Mouse (Mus musculus) embryonic facial prominence, embryonic 10.5 days (tissue): ENCODE results near the gene Tnfrsf9. TPM values are rescaled to one million over a fixed set of nuclear protein-coding genes. Genes with fewer than 3 reads are reported as not detected.
A peak's percentile ranks its signal among the peaks of the same experiment; 100 is the strongest.
"Not testable (repeated sequence)": the region's sequence is repeated elsewhere in the genome, so short reads cannot be mapped to it uniquely, and the experiment has no call there.

Experiments
- DNase-seq: peaks from one replicate; pipeline ENCODE4 v3.0.0-alpha.2; 2017; ENCODE audit warnings: low spot score
- H3K27ac ChIP-seq: fragments of 300-500 bp; sonication (generic); replicated peaks from 2 replicates; pipeline ENCODE4 v1.5.1; 2016; ENCODE audit warnings: mild to moderate bottlenecking
- H3K27me3 ChIP-seq: fragments of 300-500 bp; sonication (generic); replicated peaks from 2 replicates; pipeline ENCODE4 v1.6.1; 2016; ENCODE audit warnings: low read depth, mild to moderate bottlenecking; ENCODE audit not compliant: poor library complexity, severe bottlenecking
- H3K36me3 ChIP-seq: fragments of 300-500 bp; sonication (generic); replicated peaks from 2 replicates; pipeline ENCODE4 v1.6.1; 2016; ENCODE audit warnings: mild to moderate bottlenecking, moderate library complexity
- H3K4me1 ChIP-seq: fragments of 300-500 bp; sonication (generic); 2 replicates; pipeline ENCODE4 v1.6.1; 2016
- H3K4me3 ChIP-seq: fragments of 300-500 bp; sonication (generic); 2 replicates; pipeline ENCODE4 v1.5.1; 2016; ENCODE audit warnings: mild to moderate bottlenecking, moderate library complexity
- H3K9me3 ChIP-seq: fragments of 300-500 bp; sonication (generic); 2 replicates; pipeline ENCODE4 v1.6.1; 2016; ENCODE audit warnings: mild to moderate bottlenecking
- WGBS: fragments of 180-500 bp; shearing (Covaris S2); methylation state at CpG from one replicate; pipeline ENCODE4 v1.1.7; 2016; 5-methylcytosine and 5-hydroxymethylcytosine counted together
- polyA plus RNA-seq: library from polyadenylated mRNA; unstranded; fragments of >200 nt; fragmentation: Nextera tagmentation; extraction: Ambion mirVana; gene quantifications from 2 replicates; pipeline ENCODE4 v1.2.1, GENCODE M21; 2016

The Tnfrsf9 gene
- 0.38 and 0.69 TPM in 2 replicates for polyA plus RNA-seq

DNA sequence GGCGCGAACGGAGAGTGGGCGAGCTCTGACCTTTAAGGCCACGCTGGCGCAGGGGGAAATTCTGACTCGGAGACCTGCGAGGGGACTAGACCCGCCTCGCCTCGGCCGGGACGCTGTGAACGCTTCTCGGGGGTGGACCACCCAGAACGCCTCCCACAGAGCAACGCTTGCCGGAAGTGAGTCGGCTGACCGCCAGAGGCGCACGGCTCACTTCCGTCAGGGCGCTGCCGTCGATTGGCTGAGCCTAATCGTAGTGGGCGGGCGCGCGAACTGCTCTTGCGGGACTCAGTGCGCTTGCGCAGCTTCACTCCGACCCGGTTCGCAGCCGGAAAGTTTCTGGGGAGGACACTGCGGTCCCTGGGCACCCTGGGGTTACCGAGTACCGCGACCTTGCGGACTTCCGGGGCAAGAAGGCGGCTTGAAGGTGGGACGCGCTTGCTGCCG lies at the start of gene Tnfrsf9, which contains the start of gene Park7:
Gene Tnfrsf9 (plus strand): TSS at position 273 of the 444 bp plus-strand sequence.
Gene Park7 (minus strand): TSS at position 148 of the 444 bp plus-strand sequence.
- WGBS = under 1% methylated on average over 48 of the region's 48 CpGs
- H3K27me3 ChIP-seq = no peaks in the 10 kb centered on the region
- peaks cover 28% of the 10 kb centered on the region for H3K4me1 ChIP-seq
- peak; percentile 97 for DNase-seq
- H3K36me3 ChIP-seq = no peaks in the 10 kb centered on the region
- peak within 1 kb of the TSS; percentile 81 for H3K4me3 ChIP-seq
- no peaks in the 10 kb centered on the region for H3K9me3 ChIP-seq
- H3K27ac ChIP-seq = peak within 1 kb of the TSS; percentile 93

DNA sequence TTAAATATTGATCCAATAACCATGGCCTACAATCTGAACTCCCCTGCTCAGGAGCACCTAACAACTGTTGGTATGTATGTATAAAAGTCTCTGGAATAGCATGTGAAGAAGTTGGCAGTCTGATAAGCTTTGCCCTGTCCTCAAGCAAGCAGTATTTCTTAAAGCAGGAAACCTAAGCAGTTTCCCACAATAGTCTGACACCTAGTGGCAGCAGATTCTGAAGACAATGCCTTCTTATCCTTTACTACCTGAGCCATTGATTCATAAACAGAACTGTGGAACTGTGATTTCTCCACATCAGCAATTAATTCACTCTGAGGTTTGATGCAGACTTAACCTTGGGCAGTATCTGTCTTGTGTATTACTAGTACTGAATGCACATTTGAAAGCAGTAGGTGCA lies 49.0 kb upstream of the Tnfrsf9 start:
- peaks cover 44% of the 10 kb centered on the region for H3K36me3 ChIP-seq
- H3K4me1 ChIP-seq = peaks cover 35% of the 10 kb centered on the region
- H3K4me3 ChIP-seq = no peak overlapping the region
- H3K27ac ChIP-seq = no peak overlapping the region
- DNase-seq = no peak
- no peaks in the 10 kb centered on the region for H3K9me3 ChIP-seq
- H3K27me3 ChIP-seq = no peaks in the 10 kb centered on the region

GRCm38 (mm10) chr4:150866069-150866468 lies 48.3 kb upstream of the Tnfrsf9 start:
- H3K36me3 ChIP-seq = peaks cover 44% of the 10 kb centered on the region
- WGBS = 91% methylated on average over 11 of the region's 11 CpGs
- H3K4me1 ChIP-seq = peaks cover 40% of the 10 kb centered on the region

DNA sequence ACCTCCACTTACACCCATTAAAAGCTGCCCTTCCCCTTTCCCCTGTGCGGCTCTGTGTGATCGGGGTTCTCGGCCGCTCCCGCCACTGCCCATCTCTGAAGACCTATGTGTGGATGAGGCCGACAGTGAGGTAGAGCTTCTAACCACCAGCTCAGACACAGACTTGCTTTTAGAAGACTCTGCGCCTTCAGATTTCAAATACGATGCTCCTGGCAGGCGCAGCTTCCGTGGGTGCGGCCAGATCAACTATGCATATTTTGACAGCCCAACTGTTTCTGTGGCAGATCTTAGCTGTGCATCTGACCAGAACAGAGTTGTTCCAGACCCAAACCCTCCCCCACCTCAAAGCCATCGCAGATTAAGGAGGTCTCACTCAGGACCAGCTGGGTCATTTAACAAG lies 47.9 kb upstream of the Tnfrsf9 start:
- Histone ChIP-seq H3K4me1 (peaks cover 42% of the 10 kb centered on the region), H3K4me3 (no peak overlapping the region), H3K36me3 (peaks cover 44% of the 10 kb centered on the region), H3K27me3 (no peaks in the 10 kb centered on the region), H3K27ac (no peak overlapping the region), H3K9me3 (no peaks in the 10 kb centered on the region)
- WGBS = 93% methylated on average over 12 of the region's 12 CpGs
- DNase-seq = no peak

More at GRCm38 (mm10) chr4:150866069-150866468, 48.3 kb upstream of the Tnfrsf9 start:
- no peak for DNase-seq
- H3K27ac ChIP-seq = no peak overlapping the region
- H3K9me3 ChIP-seq = no peaks in the 10 kb centered on the region
- no peaks in the 10 kb centered on the region for H3K27me3 ChIP-seq
- no peak overlapping the region for H3K4me3 ChIP-seq

DNA sequence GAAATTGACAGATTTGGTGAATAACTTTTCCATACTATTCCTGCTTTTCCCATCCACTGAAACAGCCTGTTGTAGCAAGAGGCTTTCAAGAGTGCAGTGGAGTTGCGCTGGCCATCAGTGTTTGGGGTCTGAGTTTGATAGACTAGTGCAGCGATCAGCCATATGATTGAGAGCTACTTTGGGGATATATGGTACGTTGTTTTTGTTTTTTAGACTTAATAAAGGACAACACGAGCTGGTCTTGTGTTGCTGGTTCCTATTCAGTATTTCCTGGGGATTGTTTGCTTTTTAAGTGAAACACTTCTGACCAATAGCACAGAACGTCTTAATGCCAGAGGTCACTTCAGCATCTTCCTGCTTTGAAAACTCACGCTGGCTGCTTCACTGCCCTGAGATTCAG lies 46.2 kb upstream of the Tnfrsf9 start:
- Histone ChIP-seq H3K27ac (no peak overlapping the region), H3K9me3 (no peaks in the 10 kb centered on the region), H3K4me3 (no peak overlapping the region), H3K27me3 (no peaks in the 10 kb centered on the region), H3K4me1 (peaks cover 46% of the 10 kb centered on the region), H3K36me3 (peaks cover 44% of the 10 kb centered on the region)
- no peak for DNase-seq
- 83% methylated on average over 6 of the region's 6 CpGs for WGBS

- H3K27ac ChIP-seq = no peak overlapping the region
- H3K36me3 ChIP-seq = peaks cover 44% of the 10 kb centered on the region
- H3K4me1 ChIP-seq = peaks cover 45% of the 10 kb centered on the region
- no peak overlapping the region for H3K4me3 ChIP-seq
- 80% methylated on average over 2 of the region's 2 CpGs for WGBS
- no peak for DNase-seq
- no peaks in the 10 kb centered on the region for H3K27me3 ChIP-seq
- no peaks in the 10 kb centered on the region for H3K9me3 ChIP-seq
These were observed 45.5 kb upstream of the Tnfrsf9 start for GRCm38 (mm10) chr4:150868859-150869258.

DNA sequence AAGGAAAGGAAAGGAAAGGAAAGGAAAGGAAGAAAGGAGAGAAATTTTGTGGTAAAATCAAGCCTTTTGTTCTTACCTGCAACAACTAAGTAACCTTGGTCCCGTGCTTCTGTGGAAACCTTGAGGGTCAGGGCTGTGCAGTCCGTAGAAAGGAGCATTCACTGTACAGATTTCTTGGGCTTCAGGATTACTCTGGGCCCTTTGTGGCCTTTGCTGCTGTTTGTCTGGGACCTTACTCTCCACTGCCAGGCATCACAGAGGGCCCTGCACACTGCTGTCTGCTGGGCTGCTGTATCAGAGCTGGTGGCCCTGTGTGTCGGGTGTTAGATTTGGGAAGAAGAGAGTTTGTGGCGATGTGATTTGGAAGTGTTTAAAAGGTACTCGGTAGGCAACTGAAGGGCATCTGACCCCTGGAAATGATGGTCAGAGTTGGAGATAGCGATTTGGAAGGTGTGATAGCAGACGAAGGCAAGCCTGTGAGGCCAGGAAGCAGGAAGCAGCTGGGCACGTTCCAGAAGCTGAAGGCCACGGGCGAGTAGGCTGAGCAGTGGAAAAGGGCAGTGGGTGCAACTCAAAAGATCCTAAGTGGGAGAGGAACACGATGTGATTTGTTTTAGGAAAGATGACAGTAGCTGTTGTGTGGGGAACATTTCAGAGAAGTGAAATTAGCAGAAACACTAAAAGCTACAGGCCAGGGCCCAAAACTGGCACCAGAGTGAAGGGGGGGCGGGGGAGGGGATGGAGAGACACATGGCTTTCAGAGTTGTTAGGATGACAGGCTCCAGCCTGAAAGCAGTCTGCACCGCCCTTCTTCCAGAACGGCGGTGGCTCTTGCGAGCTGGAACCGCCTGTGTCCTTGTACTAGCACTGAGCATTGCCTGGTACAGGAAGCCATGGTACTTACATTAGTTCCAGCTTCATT lies 44.8 kb upstream of the Tnfrsf9 start:
- no peak for DNase-seq
- peaks cover 44% of the 10 kb centered on the region for H3K36me3 ChIP-seq
- H3K4me3 ChIP-seq = no peak overlapping the region
- peaks cover 43% of the 10 kb centered on the region for H3K4me1 ChIP-seq
- H3K27me3 ChIP-seq = no peaks in the 10 kb centered on the region
- H3K27ac ChIP-seq = peak overlapping the region; percentile 44; the same call in 1 of the 2 replicates
- H3K9me3 ChIP-seq = no peaks in the 10 kb centered on the region
- WGBS = 75% methylated on average over 17 of the region's 17 CpGs

- WGBS = 84% methylated on average over 13 of the region's 13 CpGs
- peak overlapping the region; percentile 71 for H3K27ac ChIP-seq
- no peaks in the 10 kb centered on the region for H3K27me3 ChIP-seq
These were observed 43.4 kb upstream of the Tnfrsf9 start for GRCm38 (mm10) chr4:150870963-150871391.

GRCm38 (mm10) chr4:150871392-150872138 lies 42.8 kb upstream of the Tnfrsf9 start:
- 24% methylated on average over 10 of the region's 10 CpGs for WGBS
- DNase-seq = peak; percentile 60
- Histone ChIP-seq H3K36me3 (peaks cover 27% of the 10 kb centered on the region), H3K9me3 (no peaks in the 10 kb centered on the region), H3K27me3 (no peaks in the 10 kb centered on the region), H3K27ac (peak overlapping the region; percentile 71), H3K4me3 (peak overlapping the region; percentile 19), H3K4me1 (peaks cover 47% of the 10 kb centered on the region)

More at GRCm38 (mm10) chr4:150870963-150871391, 43.4 kb upstream of the Tnfrsf9 start:
- Histone ChIP-seq H3K36me3 (peaks cover 33% of the 10 kb centered on the region), H3K4me1 (peaks cover 47% of the 10 kb centered on the region), H3K9me3 (no peaks in the 10 kb centered on the region), H3K4me3 (no peak overlapping the region)
- DNase-seq = no peak

DNA sequence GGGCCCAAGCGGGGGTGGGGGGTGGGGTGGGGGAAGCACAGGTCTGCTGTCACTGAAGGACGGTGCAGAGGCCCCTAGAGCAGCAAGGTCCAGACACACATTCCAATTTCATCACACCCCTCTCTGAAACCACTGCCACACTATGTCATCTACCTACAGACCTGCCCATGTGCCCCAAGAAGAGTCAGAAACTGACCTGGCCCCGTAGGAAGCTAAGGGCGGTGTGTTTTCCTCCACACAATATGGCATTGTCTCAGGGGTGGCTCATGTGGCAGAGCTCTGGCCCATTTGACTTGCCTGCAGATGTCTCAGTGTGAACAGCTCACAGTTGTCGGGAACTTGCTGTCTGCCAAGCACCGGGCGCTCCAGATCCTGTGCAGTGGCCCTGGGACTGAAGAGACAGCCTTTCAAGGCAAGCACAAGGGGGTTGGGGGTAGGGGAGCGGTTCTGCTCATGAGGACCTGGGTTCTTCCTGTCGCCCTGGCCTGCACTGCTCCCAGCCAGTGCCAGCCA lies 42.2 kb upstream of the Tnfrsf9 start:
- H3K36me3 ChIP-seq = peaks cover 21% of the 10 kb centered on the region
- peak overlapping the region; percentile 19 for H3K4me3 ChIP-seq
- no peaks in the 10 kb centered on the region for H3K27me3 ChIP-seq
- peak; percentile 44 for DNase-seq
- H3K27ac ChIP-seq = peak overlapping the region; percentile 71
- 26% methylated on average over 9 of the region's 9 CpGs for WGBS
- H3K9me3 ChIP-seq = no peaks in the 10 kb centered on the region
- H3K4me1 ChIP-seq = peaks cover 47% of the 10 kb centered on the region

DNA sequence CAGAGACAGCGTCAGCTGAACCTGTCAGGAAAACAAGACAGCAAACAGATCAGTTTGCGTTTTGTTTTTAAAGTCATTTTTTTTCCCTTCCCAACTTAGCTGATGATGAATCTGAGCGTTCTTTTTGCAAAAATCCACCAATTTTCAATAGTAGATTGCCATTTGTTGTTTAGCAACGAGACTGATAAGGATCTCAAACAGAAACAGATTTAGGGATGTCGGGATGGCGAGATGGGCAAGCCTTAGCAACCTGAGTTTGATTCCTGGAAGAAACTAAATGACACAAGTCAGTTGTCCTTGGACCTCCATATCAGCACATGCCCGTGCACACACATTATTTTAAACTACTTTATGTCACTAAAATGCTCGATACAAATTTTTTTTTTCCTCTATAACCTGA lies 41.7 kb upstream of the Tnfrsf9 start:
- no peak overlapping the region; the same call in 1 of the 2 replicates for H3K4me3 ChIP-seq
- H3K4me1 ChIP-seq = peaks cover 47% of the 10 kb centered on the region
- DNase-seq = no peak
- peaks cover 16% of the 10 kb centered on the region for H3K36me3 ChIP-seq
- H3K27me3 ChIP-seq = no peaks in the 10 kb centered on the region
- H3K27ac ChIP-seq = peak overlapping the region; percentile 71
- 68% methylated on average over 8 of the region's 8 CpGs for WGBS
- no peaks in the 10 kb centered on the region for H3K9me3 ChIP-seq

DNA sequence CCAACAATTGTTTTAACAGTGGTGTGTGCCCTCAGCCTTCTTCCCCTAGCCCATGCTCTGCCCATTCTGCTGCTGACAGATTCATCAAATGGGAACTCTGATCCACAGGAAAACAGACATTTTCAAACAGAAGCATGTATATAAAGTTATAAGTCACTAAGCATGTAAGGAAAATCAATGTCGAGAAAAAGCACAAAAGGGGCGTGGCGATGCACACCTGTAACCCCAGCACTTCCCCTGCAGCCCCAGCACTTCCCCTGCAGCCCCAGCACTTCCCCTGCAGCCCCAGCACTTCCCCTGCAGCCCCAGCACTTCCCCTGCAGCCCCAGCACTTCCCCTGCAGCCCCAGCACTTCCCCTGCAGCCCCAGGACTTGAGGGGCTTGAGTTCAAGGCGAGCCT lies 39.9 kb upstream of the Tnfrsf9 start:
- H3K27me3 ChIP-seq, H3K27ac ChIP-seq, DNase-seq, H3K4me3 ChIP-seq: not testable (repeated sequence)
- H3K9me3 ChIP-seq = peaks cover 14% of the 10 kb centered on the region
- WGBS = 81% methylated on average over 4 of the region's 4 CpGs
- H3K4me1 ChIP-seq = peaks cover 41% of the 10 kb centered on the region
- H3K36me3 ChIP-seq = peaks cover 10% of the 10 kb centered on the region
